Mouse (Mus musculus) activated CD4-positive, CD25-positive, alpha-beta regulatory T cell (primary cell): Measurements from ENCODE around the gene Iffo2. TPM values are rescaled to one million over a fixed set of nuclear protein-coding genes. Genes with fewer than 3 reads are reported as not detected.

Source experiments
- polyA plus RNA-seq, 2 experiments: library from polyadenylated mRNA; unstranded; fragments of 100-300 nt; shearing (Covaris generic); gene quantifications; one replicate each; pipeline ENCODE4 v1.2.1; 2017

The Iffo2 gene
- polyA plus RNA-seq: 1 to 10 TPM; 4.4 TPM

GRCm38 (mm10) chr4:139530248-139530647, at the start of gene Iffo2:
Gene Iffo2 (plus strand): TSS chr4:139530548.

GRCm38 (mm10) chr4:139602357-139603244, 72.3 kb downstream of the Iffo2 start, which contains the start of gene Gm21969:
Gene Gm21969 (plus strand): TSS chr4:139603186.

GRCm38 (mm10) chr4:139622373-139623282, 92.3 kb downstream of the Iffo2 start, which contains the start of gene Aldh4a1:
Gene Aldh4a1 (plus strand): TSS chr4:139622866.

GRCm38 (mm10) chr4:139653238-139653637, 122.9 kb downstream of the Iffo2 start, which contains the start of gene Tas1r2:
Gene Tas1r2 (plus strand): TSS chr4:139653538.

Other genes with a start within 250 kb of the Iffo2 start
- gene Pqlc2, start 219.8 kb upstream of the Iffo2 start, polyA plus RNA-seq: 10 to 100 TPM; 11.2 to 11.9 TPM
- gene Akr7a5, start 219.8 kb upstream of the Iffo2 start, polyA plus RNA-seq: 10 to 100 TPM; 19.2 to 21.8 TPM
- 10 to 100 TPM; 69.0 to 94.3 TPM for gene Mrto4, start 178.0 kb upstream of the Iffo2 start, polyA plus RNA-seq
- gene Emc1, start 178.0 kb upstream of the Iffo2 start, polyA plus RNA-seq: 10 to 100 TPM; 25.6 to 33.7 TPM
- gene Ubr4, start 177.9 kb upstream of the Iffo2 start, polyA plus RNA-seq: 10 to 100 TPM; 45.7 to 63.4 TPM
- gene Gm21969, start 72.6 kb downstream of the Iffo2 start, polyA plus RNA-seq: under 1 TPM in 1 of 2 experiments, not detected in 1; 0.09 TPM
- 10 to 100 TPM in 1 of 2 experiments, 1 to 10 TPM in 1; 9.0 to 12.7 TPM for gene Aldh4a1, start 92.3 kb downstream of the Iffo2 start, polyA plus RNA-seq
- gene Tas1r2, start 123.0 kb downstream of the Iffo2 start, polyA plus RNA-seq: not detected